Mouse (Mus musculus) cerebellum, adult 11-12 months (tissue): ENCODE measurements around the gene Kdm4c.
"Not testable (repeated sequence)": the region's sequence is repeated elsewhere in the genome, so short reads cannot be mapped to it uniquely, and the experiment has no call there.

Experiments
- DNase-seq: peaks from one replicate; pipeline ENCODE4 v3.0.0; 2022

Kdm4c gene

GRCm38 (mm10) chr4:74315388-74315787 lies 73.1 kb downstream of the Kdm4c start:
- DNase-seq, result no peak

- DNase-seq, result no peak
Observed at GRCm38 (mm10) chr4:74319313-74319712, 77.0 kb downstream of the Kdm4c start.

- no peak for DNase-seq
Observed at GRCm38 (mm10) chr4:74357479-74357878, 115.2 kb downstream of the Kdm4c start.

- no peak for DNase-seq
Observed at GRCm38 (mm10) chr4:74360274-74360673, 118.0 kb downstream of the Kdm4c start.

GRCm38 (mm10) chr4:74386583-74386982 lies 144.3 kb downstream of the Kdm4c start:
- DNase-seq, result no peak

GRCm38 (mm10) chr4:74393162-74393561 lies 150.9 kb downstream of the Kdm4c start:
- no peak for DNase-seq

- no peak for DNase-seq
Observed at GRCm38 (mm10) chr4:74396562-74396961, 154.3 kb downstream of the Kdm4c start.

GRCm38 (mm10) chr4:74401617-74402313 lies 159.5 kb downstream of the Kdm4c start:
- not testable (repeated sequence) for DNase-seq

GRCm38 (mm10) chr4:74408731-74409130 lies 166.4 kb downstream of the Kdm4c start:
- DNase-seq, result no peak

GRCm38 (mm10) chr4:74419794-74420193 lies 177.5 kb downstream of the Kdm4c start:
- DNase-seq, result no peak
